Mouse (Mus musculus) lung, adult 2 months (tissue): ENCODE measurements around the gene Spsb4.

Experiments used
- CTCF ChIP-seq: fragments of 200-500 bp; IDR thresholded peaks from 2 replicates; pipeline ENCODE4 v1.5.1; 2011; ENCODE audit warnings: mild to moderate bottlenecking, low read length, control low read depth; ENCODE audit not compliant: insufficient read depth
- POLR2A ChIP-seq: fragments of 200-500 bp; IDR thresholded peaks from 2 replicates; pipeline ENCODE4 v1.6.1; 2011; ENCODE audit warnings: low read depth, mild to moderate bottlenecking, control low read depth, low read length, borderline replicate concordance; ENCODE audit errors: extremely low read depth

DNA sequence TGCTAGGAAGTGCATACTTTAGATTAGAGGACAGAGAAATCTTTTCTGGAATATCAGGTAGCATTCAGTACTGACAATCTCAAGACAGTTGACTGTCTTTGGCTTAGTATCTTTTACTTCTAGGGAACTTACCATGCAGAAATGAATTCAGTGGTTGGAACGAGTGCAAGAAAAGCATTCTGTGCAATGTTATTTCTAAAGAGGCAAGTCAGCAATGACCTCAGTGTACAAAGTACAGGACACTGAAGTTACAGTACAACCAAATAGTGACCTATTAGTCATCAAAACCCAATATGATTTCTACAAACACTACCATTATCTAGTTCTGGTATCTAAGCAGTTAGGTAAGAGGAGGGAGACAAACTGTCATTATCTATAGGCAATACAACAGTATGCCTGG lies 51.1 kb downstream of the Spsb4 start:
- TF ChIP-seq CTCF (no peak), POLR2A (no peak)
